Mouse (Mus musculus): ENCODE results near the gene Col23a1.

DNA sequence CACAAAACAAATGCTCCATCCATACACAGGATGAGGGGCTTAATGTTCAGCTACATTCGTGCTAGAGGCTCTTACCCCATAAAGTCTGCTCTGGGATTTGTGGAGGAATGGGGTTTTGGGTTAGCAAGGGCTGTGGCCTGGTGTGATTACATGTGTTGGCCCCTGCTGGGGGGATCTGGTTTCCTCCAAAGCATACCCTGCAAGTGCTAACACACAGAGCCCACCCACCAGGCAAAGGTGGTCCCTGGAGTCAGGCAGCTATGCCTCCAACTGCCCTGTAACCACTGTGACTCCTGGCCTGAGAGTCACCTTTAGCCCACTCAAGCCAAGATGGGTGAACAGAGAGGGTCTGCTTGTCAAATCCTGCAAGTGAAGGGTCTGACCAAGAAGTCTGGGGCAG, 82.2 kb downstream of the Col23a1 start:
- TF ChIP-seq CTCF (IDR thresholded peaks at IDR 0.05; ENCODE audit: extremely low read depth, insufficient read depth, insufficient read length, insufficient replicate concordance) (no peak), POLR2A (IDR thresholded peaks at IDR 0.05; ENCODE audit: low read depth, low read length) (no peak)
